Comparison of ENCODE assay signal across 14 mouse cellular contexts in genomic region chr1:43468978-43469377, GRCm38 (mm10). TPM values are rescaled to one million over a fixed set of nuclear protein-coding genes. Genes with fewer than 3 reads are reported as not detected.
DNase-seq lines count a peak whose midpoint lies in the region; ATAC-seq and TF ChIP-seq lines count a peak whose summit lies in the region.
"Had no signal": no experiment of that assay in that cellular context is flagged by ENCODE, and none has a peak within 500 bp of the region (broad histone marks: within the 10 kb centered on the region; RNA-seq: fewer than 3 reads in every experiment).

No protein-coding gene starts in this region.

- H3K27me3 ChIP-seq in kidney, embryonic 16.5 days (ENCODE audit: insufficient read depth, low read length) = no peaks in the 10 kb centered on the region
- H3K27me3 ChIP-seq in megakaryocyte, embryonic 14.5 days (replicated peaks) = no peaks in the 10 kb centered on the region
- H3K27me3 ChIP-seq: hindbrain, embryonic 12.5 days had no signal

- intact Hi-C loops in gastrocnemius, adult 2 months (cut with DNase I) = no loop called here

- no peak overlapping the region for H3K4me2 ChIP-seq in kidney, embryonic 16.5 days (replicated peaks; ENCODE audit: low read depth, low read length)
- H3K4me2 ChIP-seq: hindbrain, embryonic 12.5 days had no signal

- ATAC-seq in kidney, embryonic 16.5 days (ENCODE audit: low FRiP score, low TSS enrichment) = peak; percentile 28; the same call in 1 of the 2 replicates
- no peak for ATAC-seq in megakaryocyte, adult 5-6 weeks (ENCODE audit: poor library complexity, severe bottlenecking)

- H3K27ac ChIP-seq in gastrocnemius, adult 2 months = peak overlapping the region; percentile 38; the same call in 1 of the 2 replicates
- H3K27ac ChIP-seq in kidney, embryonic 16.5 days (ENCODE audit: low read length) = peak overlapping the region; percentile 30; the same call in 1 of the 2 replicates
- H3K27ac ChIP-seq: hindbrain, embryonic 12.5 days; liver, embryonic 14.5 days; midbrain, embryonic 10.5 days had no signal

- DNase-seq in gastrocnemius, adult 2 months = no peak
- no peak for DNase-seq in gastrocnemius, postnatal 4 days (ENCODE audit: low spot score in 2 of 2)
- no peak for DNase-seq in kidney, adult 11 months
- no peak for DNase-seq in spleen, postnatal 14 days (ENCODE audit: low spot score in 2 of 2)
- DNase-seq: cerebellum, postnatal 14 days; kidney, adult 2 months; lung, postnatal 10 days; spleen, adult 18-20 months had no signal

- H3K4me3 ChIP-seq in gastrocnemius, adult 2 months = no peak overlapping the region
- no peak overlapping the region for H3K4me3 ChIP-seq in kidney, embryonic 16.5 days (ENCODE audit: low read length)
- peak overlapping the region; percentile 89 for H3K4me3 ChIP-seq in megakaryocyte, embryonic 14.5 days (replicated peaks)
- H3K4me3 ChIP-seq: hindbrain, embryonic 12.5 days; midbrain, embryonic 10.5 days had no signal

- no peak for TF ChIP-seq CTCF in gastrocnemius, adult 2 months (IDR thresholded peaks at IDR 0.05)

- WGBS in kidney, embryonic 16.5 days = 61% methylated on average over 3 of the region's 3 CpGs

- no peaks in the 10 kb centered on the region for H3K36me3 ChIP-seq in kidney, embryonic 16.5 days (ENCODE audit: insufficient read depth, low read length)
- H3K36me3 ChIP-seq in megakaryocyte, embryonic 14.5 days (replicated peaks; ENCODE audit: low read length) = peaks cover 84% of the 10 kb centered on the region
- H3K36me3 ChIP-seq: hindbrain, embryonic 12.5 days; midbrain, embryonic 10.5 days had no signal

- no peaks in the 10 kb centered on the region for H3K9me3 ChIP-seq in kidney, embryonic 16.5 days (ENCODE audit: low read length)
- no peaks in the 10 kb centered on the region for H3K9me3 ChIP-seq in megakaryocyte, embryonic 14.5 days
- H3K9me3 ChIP-seq: hindbrain, embryonic 12.5 days; midbrain, embryonic 10.5 days had no signal

- no peak overlapping the region for H3K9ac ChIP-seq in kidney, embryonic 16.5 days (replicated peaks; ENCODE audit: low read length)
- H3K9ac ChIP-seq: hindbrain, embryonic 12.5 days; liver, embryonic 14.5 days had no signal

- peaks cover 57% of the 10 kb centered on the region for H3K4me1 ChIP-seq in kidney, embryonic 16.5 days (ENCODE audit: insufficient read depth, low read length)
- peaks cover 100% of the 10 kb centered on the region for H3K4me1 ChIP-seq in megakaryocyte, embryonic 14.5 days

RNA-seq across cellular contexts. Expression of gene Nck2, which starts 24.6 kb away (rescaled TPM):
- total RNA-seq in gastrocnemius, adult 2 months (2021) = 10 to 100 TPM; 18.0 to 18.6 TPM
- 10 to 100 TPM; 40.6 to 46.5 TPM for total RNA-seq in gastrocnemius, postnatal 4 days (2021)
- polyA plus RNA-seq in kidney, embryonic 16.5 days (2015; fragmentation: Nextera tagmentation; extraction: Ambion mirVana) = 44.5 and 46.5 TPM in 2 replicates
- polyA plus RNA-seq in megakaryocyte, embryonic 14.5 days (2012; ENCODE audit: insufficient read depth, low replicate concordance) = 106 and 185 TPM in 2 replicates
- 2.9 and 3.0 TPM in 2 replicates for total RNA-seq in megakaryocyte, adult 5-6 weeks (2015)
- 4.5 and 5.4 TPM in 2 replicates for total RNA-seq in megakaryocyte, adult 5-6 weeks (2017)
